Mouse (Mus musculus): ENCODE measurements around the gene Twf2.

DNA sequence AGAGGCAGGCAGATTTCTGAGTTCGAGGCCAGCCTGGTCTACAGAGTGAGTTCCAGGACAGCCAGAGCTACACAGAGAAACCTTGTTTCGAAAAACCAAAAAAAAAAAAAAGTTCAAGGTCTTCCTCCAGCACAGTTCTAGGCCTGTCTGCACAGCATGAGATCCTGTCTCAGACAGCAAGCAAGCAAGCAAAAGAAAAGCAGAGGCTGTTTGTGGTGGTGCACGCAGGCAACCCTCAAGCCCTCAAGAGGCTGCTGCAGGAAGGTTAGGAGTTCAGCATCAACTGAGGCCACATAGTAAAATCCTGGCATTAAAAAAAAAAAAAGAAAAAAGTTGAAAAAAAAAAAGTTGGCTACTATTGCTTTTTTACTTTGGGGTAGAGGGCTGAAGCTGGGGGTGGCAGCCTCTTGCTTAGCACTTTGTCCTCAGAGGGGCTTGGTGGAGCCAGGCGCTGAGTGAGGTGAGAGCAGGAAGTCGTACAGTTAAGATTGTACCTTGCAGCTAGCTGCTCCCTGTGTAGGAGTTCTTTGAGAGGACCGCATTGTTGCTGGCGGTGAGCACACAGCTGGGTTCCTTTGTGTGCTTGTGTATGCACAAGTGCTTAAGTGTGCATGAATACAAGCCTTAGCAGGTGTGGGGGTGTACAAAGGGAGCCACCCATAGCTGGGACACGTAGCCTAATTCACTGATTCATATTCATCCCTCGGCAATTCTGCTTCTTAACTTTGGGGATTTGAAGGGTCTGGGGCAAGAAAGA, 8.1 kb downstream of the Twf2 start:
- no peak for TF ChIP-seq CTCF (IDR thresholded peaks at IDR 0.05; ENCODE audit: low read depth)
- TF ChIP-seq EP300 (IDR thresholded peaks at IDR 0.05; ENCODE audit: low read depth), result no peak
